Mouse (Mus musculus) ES-E14 (cell line): Measurements from ENCODE around the gene 1110051M20Rik. TPM values are rescaled to one million over a fixed set of nuclear protein-coding genes. Genes with fewer than 3 reads are reported as not detected.

Source experiments
- DNase-seq: peaks from one replicate; pipeline ENCODE4 v3.0.0-alpha.2; 2013; ENCODE audit warnings: low read depth, low spot score
- H3K27ac ChIP-seq: 2 replicates; pipeline ENCODE4 v1.5.1; 2012; ENCODE audit warnings: low read depth, mild to moderate bottlenecking, low read length, moderate library complexity, mixed read lengths; ENCODE audit not compliant: poor library complexity, insufficient read depth, severe bottlenecking
- H3K36me3 ChIP-seq: 2 replicates; pipeline ENCODE4 v1.6.1; 2012; ENCODE audit warnings: mild to moderate bottlenecking, low read length, moderate library complexity, mixed read lengths; ENCODE audit not compliant: control insufficient read depth, poor library complexity, insufficient read depth, severe bottlenecking
- H3K4me1 ChIP-seq, 2 experiments: fragments of 150-350 bp in 1 of 2; sonication (generic) in 1 of 2; 2 replicates each; pipeline ENCODE4 v1.6.1; 2012; ENCODE audit warnings: low read length in 2 of 2, mild to moderate bottlenecking in 1 of 2, mixed read lengths in 1 of 2; ENCODE audit not compliant: control insufficient read depth in 2 of 2, insufficient read depth in 2 of 2, poor library complexity in 1 of 2
- H3K4me3 ChIP-seq, 2 experiments: fragments of 150-350 bp in 1 of 2; sonication (generic) in 1 of 2; 2 replicates each; pipeline ENCODE4 v1.5.1; 2012; ENCODE audit warnings: low read length in 2 of 2, low read depth in 1 of 2, mild to moderate bottlenecking in 1 of 2, mixed read lengths in 1 of 2; ENCODE audit not compliant: insufficient read depth in 1 of 2, poor library complexity in 1 of 2, severe bottlenecking in 1 of 2
- H3K9ac ChIP-seq: 2 replicates; pipeline ENCODE4 v1.6.1; 2012; ENCODE audit warnings: low read depth, mild to moderate bottlenecking, low read length, mixed read lengths; ENCODE audit not compliant: poor library complexity, insufficient read depth, severe bottlenecking
- H3K9me3 ChIP-seq: fragments of 150-350 bp; sonication (generic); 2 replicates; pipeline ENCODE4 v1.6.1; 2012; ENCODE audit warnings: low read depth, mild to moderate bottlenecking, low read length; ENCODE audit not compliant: control insufficient read depth, insufficient read depth
- CHD2 ChIP-seq: IDR thresholded peaks from 2 replicates; pipeline ENCODE4 v1.6.1; 2014; ENCODE audit warnings: mild to moderate bottlenecking, low read depth, low read length, inconsistent platforms
- HCFC1 ChIP-seq: IDR thresholded peaks from 2 replicates; pipeline ENCODE4 v1.6.1; 2012; ENCODE audit warnings: low read length, inconsistent platforms, borderline replicate concordance; ENCODE audit not compliant: insufficient read depth
- MAFK ChIP-seq: IDR thresholded peaks from 2 replicates; pipeline ENCODE4 v1.6.1; 2014; ENCODE audit warnings: mild to moderate bottlenecking, low read depth, low read length, inconsistent platforms; ENCODE audit not compliant: insufficient read depth
- ZC3H11A ChIP-seq: IDR thresholded peaks from 2 replicates; pipeline ENCODE4 v1.6.1; 2012; ENCODE audit warnings: low read depth, mild to moderate bottlenecking, inconsistent platforms, low read length, borderline replicate concordance
- ZNF384 ChIP-seq: IDR thresholded peaks from 2 replicates; pipeline ENCODE4 v1.6.1; 2012; ENCODE audit warnings: low read depth, low read length, inconsistent platforms
- in situ Hi-C, 2 experiments: fragments of 600-800 bp; cut with MboI; formaldehyde crosslinking; loops; one replicate each; pipeline ENCODE4 v1.15.1; 2025; ENCODE audit warnings: low sequenced_read_pairs in 2 of 2, inconsistent platforms in 1 of 2; ENCODE audit not compliant: unreplicated experiment in 2 of 2
- total RNA-seq: library from RNA; depleted of rRNA; stranded (reverse); fragments of 300-350 nt; gene quantifications from 2 replicates; pipeline ENCODE4 v1.2.3, GENCODE M21; 2012

1110051M20Rik gene
- total RNA-seq, 1 experiment = 12.4 TPM

DNA sequence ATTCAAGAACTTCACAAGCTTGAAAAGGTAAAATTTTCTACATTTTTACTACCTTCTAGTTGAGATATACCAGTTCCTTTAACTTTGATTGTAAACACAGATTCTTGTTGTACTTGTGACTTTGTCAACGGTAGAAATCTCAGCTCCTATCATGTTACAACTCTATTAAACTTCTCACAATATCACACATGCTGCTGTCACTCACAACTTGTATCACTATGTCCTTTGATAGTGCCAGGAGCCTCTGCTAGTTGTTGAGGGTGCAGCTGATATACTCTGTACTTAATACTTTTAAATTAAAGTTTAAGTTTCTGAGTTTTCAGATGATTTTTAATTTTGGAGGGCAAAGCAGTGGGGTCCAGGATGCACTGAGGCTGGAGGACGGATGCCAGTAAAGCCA lies 36.5 kb downstream of the 1110051M20Rik start:
- H3K27ac ChIP-seq = no peak overlapping the region
- no peaks in the 10 kb centered on the region for H3K9me3 ChIP-seq
- no peak overlapping the region for H3K4me3 ChIP-seq
- H3K4me1 ChIP-seq = peaks cover 0 to 4% of the 10 kb centered on the region in 2 experiments; a peak in 2 of 4 replicates
- H3K9ac ChIP-seq = no peak overlapping the region
- in situ Hi-C loops = no loop called here
- DNase-seq = no peak
- no peak for TF ChIP-seq HCFC1
- TF ChIP-seq ZC3H11A = no peak
- TF ChIP-seq ZNF384 = no peak
- TF ChIP-seq CHD2 = no peak
- no peak for TF ChIP-seq MAFK
- no peaks in the 10 kb centered on the region for H3K36me3 ChIP-seq

DNA sequence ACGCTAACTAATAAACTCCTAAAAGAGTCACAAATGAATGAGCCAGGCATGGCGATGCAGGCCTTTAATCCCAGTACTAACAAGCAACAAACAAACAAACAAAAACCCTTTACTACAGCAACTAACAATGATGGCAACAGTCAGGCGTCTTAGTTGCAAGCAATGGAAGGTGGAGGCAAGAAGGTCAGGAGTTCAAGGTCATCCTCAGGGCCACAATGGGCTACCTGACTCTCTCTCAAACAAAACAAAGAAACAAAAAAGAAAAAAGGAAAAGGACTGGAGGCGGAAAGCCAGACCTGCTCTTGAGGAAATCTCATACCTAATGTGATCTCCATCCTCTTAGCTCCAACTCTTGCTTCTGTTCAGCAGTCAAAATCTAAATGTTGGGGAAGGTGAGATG lies 39.4 kb downstream of the 1110051M20Rik start:
- in situ Hi-C loops = no loop called here
- TF ChIP-seq MAFK (no peak), ZC3H11A (no peak), ZNF384 (no peak), CHD2 (no peak), HCFC1 (no peak)
- Histone ChIP-seq H3K36me3 (no peaks in the 10 kb centered on the region), H3K9me3 (no peaks in the 10 kb centered on the region), H3K4me3 (no peak overlapping the region), H3K4me1 (peaks cover 0 to 4% of the 10 kb centered on the region in 2 experiments; a peak in 2 of 4 replicates), H3K27ac (no peak overlapping the region), H3K9ac (no peak overlapping the region)
- DNase-seq = peak; percentile 44

DNA sequence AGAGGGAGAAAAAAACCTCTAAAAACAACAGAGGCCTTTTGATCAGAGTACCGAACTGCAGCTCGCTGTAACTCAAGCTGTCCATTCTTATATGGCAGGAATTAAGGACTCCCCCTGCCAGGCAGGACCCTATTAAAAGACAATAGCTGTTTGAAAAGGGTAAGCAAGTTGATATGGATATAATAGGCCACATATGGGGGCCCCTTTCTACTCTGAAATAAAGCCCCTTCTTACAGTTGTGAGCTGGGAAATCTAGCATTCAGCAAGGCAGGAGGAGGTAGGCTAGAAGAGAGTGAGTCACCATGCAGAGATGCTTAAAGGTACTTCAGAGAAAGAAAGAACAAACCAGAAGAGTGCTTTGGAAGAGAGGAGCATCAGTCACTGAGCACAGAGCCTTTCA lies 44.8 kb downstream of the 1110051M20Rik start:
- H3K4me1 ChIP-seq = peaks cover 0 to 2% of the 10 kb centered on the region in 2 experiments; a peak in 1 of 4 replicates
- TF ChIP-seq ZNF384 = no peak
- no peak for TF ChIP-seq HCFC1
- no peak for TF ChIP-seq ZC3H11A
- no peak for TF ChIP-seq MAFK
- TF ChIP-seq CHD2 = no peak
- no peak overlapping the region for H3K4me3 ChIP-seq
- DNase-seq = no peak
- no peak overlapping the region for H3K27ac ChIP-seq
- in situ Hi-C loops = no loop called here
- H3K9ac ChIP-seq = no peak overlapping the region
- H3K9me3 ChIP-seq = no peaks in the 10 kb centered on the region
- no peaks in the 10 kb centered on the region for H3K36me3 ChIP-seq

DNA sequence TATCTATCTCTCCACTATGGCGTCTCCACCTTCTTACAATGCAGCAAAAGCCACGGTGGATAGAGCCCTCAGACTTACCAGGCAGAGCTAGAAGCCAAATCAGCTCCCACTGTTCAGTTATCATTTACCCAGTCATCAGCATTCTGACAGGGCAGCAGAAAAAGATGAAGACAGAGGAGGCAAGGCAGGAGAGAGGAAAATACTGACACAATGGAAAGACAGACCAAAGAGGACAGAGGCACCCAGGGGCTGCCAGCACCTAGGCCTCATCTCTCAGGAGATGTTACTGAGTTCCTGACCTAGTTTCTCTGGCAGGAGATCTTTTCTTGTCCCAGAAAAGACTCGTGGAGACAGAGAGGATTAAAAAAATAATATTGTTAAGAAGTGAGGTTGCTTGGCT lies 45.3 kb downstream of the 1110051M20Rik start:
- Histone ChIP-seq H3K4me3 (no peak overlapping the region), H3K9me3 (no peaks in the 10 kb centered on the region), H3K36me3 (no peaks in the 10 kb centered on the region), H3K27ac (no peak overlapping the region), H3K9ac (no peak overlapping the region), H3K4me1 (peaks cover 0 to 2% of the 10 kb centered on the region in 2 experiments; a peak in 1 of 4 replicates)
- no peak for DNase-seq
- no peak for TF ChIP-seq HCFC1
- no peak for TF ChIP-seq MAFK
- TF ChIP-seq ZNF384 = no peak
- no peak for TF ChIP-seq CHD2
- no peak for TF ChIP-seq ZC3H11A
- in situ Hi-C loops = no loop called here

DNA sequence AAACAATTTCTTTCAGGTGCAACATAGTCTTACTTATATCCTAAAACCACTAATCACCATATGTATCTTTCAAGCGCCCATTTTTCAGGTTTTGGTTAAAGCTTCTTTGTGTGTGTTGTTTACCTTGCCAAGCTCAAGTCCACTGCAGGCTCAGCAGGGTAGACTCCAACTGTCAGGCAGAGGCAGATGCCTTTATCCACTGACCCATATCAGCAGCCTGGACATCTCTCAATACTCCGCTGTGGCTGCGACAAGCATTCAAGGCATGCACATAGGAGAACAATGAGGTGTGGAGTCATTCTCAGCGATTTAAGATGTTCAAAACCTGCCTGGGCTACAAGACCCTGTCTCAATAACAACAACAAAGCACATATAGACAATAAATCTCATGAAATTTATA lies 50.4 kb downstream of the 1110051M20Rik start:
- no peaks in the 10 kb centered on the region for H3K36me3 ChIP-seq
- no peaks in the 10 kb centered on the region for H3K9me3 ChIP-seq
- H3K27ac ChIP-seq = no peak overlapping the region
- H3K4me3 ChIP-seq = no peak overlapping the region
- H3K4me1 ChIP-seq = peaks cover 0 to 2% of the 10 kb centered on the region in 2 experiments; a peak in 1 of 4 replicates
- no peak for TF ChIP-seq ZC3H11A
- TF ChIP-seq HCFC1 = no peak
- no peak for TF ChIP-seq CHD2
- TF ChIP-seq MAFK = no peak
- no peak for TF ChIP-seq ZNF384
- no peak overlapping the region for H3K9ac ChIP-seq
- in situ Hi-C loops = no loop called here
- no peak for DNase-seq
